In the genomic region with DNA sequence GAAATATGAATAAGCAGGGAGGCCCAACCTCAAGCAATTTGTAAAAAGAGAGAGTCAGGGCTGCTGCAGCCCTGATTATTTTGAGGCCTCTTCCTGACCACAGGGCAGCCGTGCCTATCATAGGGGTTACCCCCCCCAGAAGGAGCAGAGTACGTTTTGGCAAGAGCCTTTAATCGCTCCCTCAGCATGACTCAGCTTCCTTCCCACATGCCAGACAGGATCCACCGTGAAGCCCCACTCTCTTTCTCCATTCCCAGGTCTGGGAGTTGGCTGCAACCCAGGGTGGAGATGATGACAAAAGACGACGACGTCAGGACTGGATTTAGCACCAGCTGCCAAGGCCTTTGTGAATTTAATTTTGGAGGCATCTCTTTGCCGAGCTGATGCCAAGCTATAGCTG, we compare ENCODE assay signal across 7 mouse cellular contexts.
A peak's percentile ranks its signal among the peaks of the same experiment; 100 is the strongest.
DNase-seq lines count a peak whose midpoint lies in the region; ATAC-seq and TF ChIP-seq lines count a peak whose summit lies in the region.

No protein-coding gene starts in this region.

- DNase-seq in liver = peak; percentile 11
- no peak for DNase-seq in liver, postnatal 0 days
- DNase-seq in adrenal gland, adult 2 months = peak; percentile 75
- DNase-seq in frontal cortex, adult 2 months (ENCODE audit: extremely low spot score in 1 of 2, low spot score in 1 of 2) = peak; percentile 55 to 90
- DNase-seq in layer of hippocampus, postnatal 10 days (ENCODE audit: low spot score in 2 of 2) = peak; percentile 23 to 43
- DNase-seq in right cerebral cortex, postnatal 36 days (ENCODE audit: low spot score in 2 of 2) = peak; percentile 60 to 77
- no peak for DNase-seq in testis, postnatal 10 days (ENCODE audit: low spot score)

- H3K27ac ChIP-seq in liver, postnatal 0 days (ENCODE audit: low read depth) = no peak overlapping the region

- ATAC-seq in liver, postnatal 0 days = no peak

- H3K4me3 ChIP-seq in liver, postnatal 0 days (ENCODE audit: low read depth, low read length) = no peak overlapping the region

- no peaks in the 10 kb centered on the region for H3K27me3 ChIP-seq in liver, postnatal 0 days (ENCODE audit: insufficient read depth, low read length)

- no peak for TF ChIP-seq CTCF in liver, postnatal 0 days (IDR thresholded peaks at IDR 0.05; ENCODE audit: low read depth)

- no peak overlapping the region for H3K4me2 ChIP-seq in liver, postnatal 0 days (ENCODE audit: low read depth, low read length)

- no peak overlapping the region for H3K9ac ChIP-seq in liver, postnatal 0 days (replicated peaks)

- TF ChIP-seq EP300 in liver, postnatal 0 days (IDR thresholded peaks at IDR 0.05; ENCODE audit: low read depth) = no peak

- 28% methylated on average over 8 of the region's 8 CpGs for WGBS in liver, postnatal 0 days (ENCODE audit: insufficient replicate concordance)

- no peaks in the 10 kb centered on the region for H3K9me3 ChIP-seq in liver, postnatal 0 days (ENCODE audit: low read length)

- H3K4me1 ChIP-seq in liver, postnatal 0 days (ENCODE audit: insufficient read depth) = no peaks in the 10 kb centered on the region

- H3K36me3 ChIP-seq in liver, postnatal 0 days (replicated peaks; ENCODE audit: insufficient read depth, low read length) = no peaks in the 10 kb centered on the region

Comparison
In these comparisons a context has a peak if more than half of its experiments do, and no peak if none do; other contexts are left out.
1. DNase-seq: peak in liver (single experiment), adrenal gland, adult 2 months (single experiment), frontal cortex, adult 2 months (2 of 2), layer of hippocampus, postnatal 10 days (2 of 2) and right cerebral cortex, postnatal 36 days (2 of 2); none in liver, postnatal 0 days (single experiment) and testis, postnatal 10 days (single experiment).